24 mouse cellular contexts compared by ENCODE assay signal in genomic region chr2:178676970-178677369, GRCm38 (mm10).
DNase-seq lines count a peak whose midpoint lies in the region; ATAC-seq and TF ChIP-seq lines count a peak whose summit lies in the region.
"Had no signal": no experiment of that assay in that cellular context is flagged by ENCODE, and none has a peak within 500 bp of the region (broad histone marks: within the 10 kb centered on the region; RNA-seq: fewer than 3 reads in every experiment).

No protein-coding gene starts in this region.

- no peak overlapping the region for H3K27ac ChIP-seq in kidney, adult 2 months (ENCODE audit: insufficient read depth, low read depth, low read length)
- H3K27ac ChIP-seq in liver, embryonic 12.5 days, result no peak overlapping the region
- peak overlapping the region; percentile 59 for H3K27ac ChIP-seq in liver, embryonic 15.5 days (replicated peaks)
- H3K27ac ChIP-seq: forebrain, embryonic 10.5 days; forebrain, embryonic 13.5 days; gastrocnemius, adult 2 months; hindbrain, embryonic 14.5 days had no signal

- no peaks in the 10 kb centered on the region for H3K9me3 ChIP-seq in liver, embryonic 12.5 days (replicated peaks)
- no peaks in the 10 kb centered on the region for H3K9me3 ChIP-seq in liver, embryonic 15.5 days (replicated peaks)
- H3K9me3 ChIP-seq: forebrain, embryonic 10.5 days; forebrain, embryonic 13.5 days had no signal

- 69% methylated on average over 10 of the region's 10 CpGs for WGBS in kidney, adult 2 months
- 49% methylated on average over 10 of the region's 10 CpGs for WGBS in liver, embryonic 12.5 days (ENCODE audit: insufficient replicate concordance)
- 43% methylated on average over 10 of the region's 10 CpGs for WGBS in liver, embryonic 15.5 days (ENCODE audit: insufficient replicate concordance)

- intact Hi-C loops in heart, postnatal 25 days (cut with DNase I), result no loop called here

- no peak overlapping the region for H3K4me2 ChIP-seq in liver, embryonic 12.5 days
- 0 out of 2 replicates have a peak overlapping the region, but pooled peaks have one; percentile 10 for H3K4me2 ChIP-seq in liver, embryonic 15.5 days
- H3K4me2 ChIP-seq: forebrain, embryonic 13.5 days; heart, embryonic 11.5 days; hindbrain, embryonic 14.5 days had no signal

- no peaks in the 10 kb centered on the region for H3K27me3 ChIP-seq in kidney, adult 2 months (replicated peaks; ENCODE audit: control insufficient read depth, insufficient read depth, low read length)
- no peaks in the 10 kb centered on the region for H3K27me3 ChIP-seq in liver, embryonic 12.5 days (replicated peaks)
- no peaks in the 10 kb centered on the region for H3K27me3 ChIP-seq in liver, embryonic 15.5 days

- TF ChIP-seq CTCF in kidney, adult 2 months (conservative IDR thresholded peaks at IDR 0.05; ENCODE audit: insufficient read depth, insufficient read length, low read depth, low read length), result no peak

- peak; percentile 23 for DNase-seq in kidney, adult 2 months
- no peak for DNase-seq in kidney, adult 9 months
- peak; percentile 26 for DNase-seq in yolk sac, embryonic 10.5 days (ENCODE audit: low spot score)
- no peak for DNase-seq in layer of hippocampus, adult 11-12 months (ENCODE audit: low spot score)
- DNase-seq in heart, postnatal 25 days (ENCODE audit: low spot score), result no peak
- no peak for DNase-seq in spleen, postnatal 36 days (ENCODE audit: low spot score in 2 of 2)
- DNase-seq: adrenal gland, adult 8-10 months; adrenal gland, postnatal 25 days; cerebellum, adult 11-12 months; cerebellum, adult 8-10 months; cerebellum, postnatal 10 days; cerebellum, postnatal 36 days; gastrocnemius, adult 2 months; gastrocnemius, postnatal 14 days; heart, adult 11 months; heart, postnatal 4 days had no signal

- no peaks in the 10 kb centered on the region for H3K4me1 ChIP-seq in kidney, adult 2 months (ENCODE audit: control insufficient read depth, insufficient read depth, low read length)
- peaks cover 3% of the 10 kb centered on the region; the same call in 1 of the 2 replicates for H3K4me1 ChIP-seq in liver, embryonic 12.5 days
- peaks cover 4% of the 10 kb centered on the region; the same call in 1 of the 2 replicates for H3K4me1 ChIP-seq in liver, embryonic 15.5 days (replicated peaks)

- H3K4me3 ChIP-seq in kidney, adult 2 months (ENCODE audit: insufficient read depth, low read depth, low read length), result no peak overlapping the region
- no peak overlapping the region for H3K4me3 ChIP-seq in liver, embryonic 12.5 days
- H3K4me3 ChIP-seq in liver, embryonic 15.5 days (replicated peaks), result no peak overlapping the region
- H3K4me3 ChIP-seq: forebrain, embryonic 10.5 days; forebrain, embryonic 13.5 days; gastrocnemius, adult 2 months had no signal

- no peak overlapping the region for H3K9ac ChIP-seq in liver, embryonic 12.5 days
- no peak overlapping the region for H3K9ac ChIP-seq in liver, embryonic 15.5 days
- H3K9ac ChIP-seq: forebrain, embryonic 13.5 days; hindbrain, embryonic 14.5 days had no signal

- ATAC-seq in liver, embryonic 12.5 days, result peak; percentile 56; the same call in 1 of the 2 replicates
- peak; percentile 65 for ATAC-seq in liver, embryonic 15.5 days (ENCODE audit: insufficient read depth)
- ATAC-seq: activated CD4-positive, CD25-positive, alpha-beta regulatory T cell, adult 4 months; forebrain, embryonic 13.5 days; forebrain, embryonic 16.5 days had no signal

- H3K36me3 ChIP-seq in kidney, adult 2 months (ENCODE audit: control insufficient read depth, insufficient read depth, low read length), result no peaks in the 10 kb centered on the region
- H3K36me3 ChIP-seq in liver, embryonic 12.5 days, result no peaks in the 10 kb centered on the region
- H3K36me3 ChIP-seq in liver, embryonic 15.5 days (replicated peaks), result no peaks in the 10 kb centered on the region
- H3K36me3 ChIP-seq: forebrain, embryonic 10.5 days had no signal

- no peak for TF ChIP-seq POLR2A in kidney, adult 2 months (IDR thresholded peaks at IDR 0.05; ENCODE audit: low read depth, low read length)

Comparison
In these comparisons a context has a peak if more than half of its experiments do, and no peak if none do; other contexts are left out.
1. DNase-seq: peak in kidney, adult 2 months (single experiment) and yolk sac, embryonic 10.5 days (single experiment); none in kidney, adult 9 months (single experiment), layer of hippocampus, adult 11-12 months (single experiment), heart, postnatal 25 days (single experiment) and spleen, postnatal 36 days (0 of 2).